Mouse (Mus musculus) CD4-positive naive resting alpha-beta T cell, adult 76 days (primary cell): Measurements from ENCODE around the gene Cdkn3. TPM values are rescaled to one million over a fixed set of nuclear protein-coding genes. Genes with fewer than 3 reads are reported as not detected.

Experiments used
- total RNA-seq: library from RNA; stranded (reverse); gene quantifications from one replicate; pipeline ENCODE4 v1.2.4, GENCODE M21; 2023

The Cdkn3 gene
- total RNA-seq, result not detected

DNA sequence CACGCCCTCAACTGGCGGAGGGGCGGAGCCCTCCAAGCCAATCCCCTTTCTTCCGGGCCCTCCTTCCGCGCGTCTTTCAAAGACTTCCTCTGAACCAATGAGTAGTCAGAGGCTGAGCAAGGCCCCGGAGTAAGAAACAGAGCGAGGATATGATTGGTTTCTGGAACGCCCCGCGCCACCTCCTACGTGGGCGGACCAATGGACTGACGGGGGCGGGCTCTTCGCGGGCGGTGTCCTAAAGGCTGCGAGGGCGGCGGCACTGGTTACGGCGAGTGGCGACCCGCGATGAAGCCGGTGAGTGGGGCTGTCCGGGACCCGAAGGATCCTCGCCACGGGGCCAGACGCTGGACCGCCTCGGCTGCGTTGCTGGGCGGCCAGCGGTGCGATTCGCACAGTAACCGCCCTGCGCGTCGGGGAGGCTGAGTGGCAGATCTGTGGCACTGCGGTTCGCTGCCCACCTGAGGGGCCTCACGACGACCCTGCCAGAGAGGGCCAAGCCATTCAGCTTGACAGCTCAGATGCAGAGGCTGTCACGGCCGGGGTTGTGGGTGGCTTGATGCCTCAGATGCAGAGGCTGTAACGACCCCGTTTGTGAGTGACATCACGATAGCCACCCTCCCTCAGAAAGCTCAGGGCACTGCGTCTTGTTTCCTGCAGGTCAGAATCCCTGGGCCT, at the start of gene Cdkn3:
TSS of gene Cdkn3 (plus strand) at position 187 of the 675 bp plus-strand sequence.

DNA sequence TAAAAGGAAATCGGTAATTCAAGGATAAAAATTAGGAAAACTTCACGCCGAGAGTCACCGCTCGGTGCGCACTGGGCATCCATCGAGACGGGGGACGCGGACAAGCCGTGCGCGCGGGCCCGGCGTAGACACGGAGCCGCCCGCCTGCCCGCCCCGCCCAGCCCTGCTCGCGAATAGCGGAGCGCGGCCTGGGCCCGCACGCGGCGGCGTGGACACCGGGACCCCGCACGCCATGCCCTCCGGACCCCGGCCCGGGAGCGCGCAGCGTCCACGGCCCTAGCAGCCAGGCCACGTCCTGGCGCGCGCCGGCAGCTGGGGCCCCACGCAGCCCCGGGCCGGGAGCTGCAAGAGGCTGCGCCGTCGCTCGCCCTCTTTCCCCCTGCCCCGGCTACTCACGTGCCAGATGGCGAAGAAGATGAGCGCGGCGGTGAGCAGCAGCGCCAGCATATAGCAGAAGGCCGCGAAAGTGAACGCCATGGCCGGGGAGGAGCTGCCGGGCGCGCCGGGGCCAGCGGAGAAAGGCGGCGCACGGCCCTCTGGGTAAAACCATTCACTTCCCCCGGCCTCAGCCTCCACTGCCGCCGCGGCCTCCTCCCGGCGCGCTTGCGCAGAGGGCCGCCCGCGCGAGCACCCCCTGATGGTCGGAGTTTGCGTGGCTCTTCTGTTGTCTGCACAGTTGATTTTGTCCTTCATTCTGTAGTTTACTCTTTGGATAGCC, 27.6 kb downstream of the Cdkn3 start, which contains the start of gene Cnih1:
TSS of gene Cnih1 (minus strand) at position 625 of the 718 bp plus-strand sequence.

Other genes with a start within 250 kb of the Cdkn3 start
- 25.3 TPM for gene Cnih1, start 27.9 kb downstream of the Cdkn3 start, total RNA-seq
- 113 TPM for gene Gmfb, start 61.7 kb downstream of the Cdkn3 start, total RNA-seq
- 17.3 TPM for gene Cgrrf1, start 71.6 kb downstream of the Cdkn3 start, total RNA-seq
- 1.1 TPM for gene Samd4, start 122.3 kb downstream of the Cdkn3 start, total RNA-seq